Mouse (Mus musculus): ENCODE results near the gene Fars2. TPM values are rescaled to one million over a fixed set of nuclear protein-coding genes. Genes with fewer than 3 reads are reported as not detected.

Fars2 gene
- total and polyA plus RNA-seq, 3 experiments = 32.0 to 57.6 (median 54.6) TPM

- H3K4me1 ChIP-seq (ENCODE audit: insufficient read depth, low read depth, low read length) = peaks cover 16% of the 10 kb centered on the region
- no peak for TF ChIP-seq CTCF (IDR thresholded peaks at IDR 0.05; ENCODE audit: low read depth, low read length)
- TF ChIP-seq GATA1 (IDR thresholded peaks at IDR 0.05; ENCODE audit: borderline replicate concordance, low read length) = no peak
- no peak for TF ChIP-seq TAL1 (conservative IDR thresholded peaks at IDR 0.05; ENCODE audit: low read depth, low read length)
- no peak for TF ChIP-seq GATA2 (IDR thresholded peaks at IDR 0.05; ENCODE audit: borderline replicate concordance, low read depth, low read length)
- TF ChIP-seq POLR2AphosphoS5 (IDR thresholded peaks at IDR 0.05; ENCODE audit: insufficient replicate concordance, low read depth, low read length) = no peak
- H3K4me3 ChIP-seq (ENCODE audit: low read depth, low read length) = no peak overlapping the region
- no peak for ATAC-seq (ENCODE audit: extremely low read depth, insufficient number of reproducible peaks, low FRiP score, poor library complexity, severe bottlenecking)
- DNase-seq (ENCODE audit: low spot score) = no peak
- peaks cover 31% of the 10 kb centered on the region for H3K36me3 ChIP-seq (replicated peaks)
- no peaks in the 10 kb centered on the region for H3K9me3 ChIP-seq (replicated peaks)
- no peaks in the 10 kb centered on the region for H3K27me3 ChIP-seq (ENCODE audit: insufficient read depth, low read length)
These were observed 22.5 kb downstream of the Fars2 start for GRCm38 (mm10) chr13:36139703-36140102.

- Histone ChIP-seq H3K4me1 (ENCODE audit: insufficient read depth, low read depth, low read length) (peaks cover 17% of the 10 kb centered on the region), H3K27me3 (ENCODE audit: insufficient read depth, low read length) (no peaks in the 10 kb centered on the region), H3K4me3 (ENCODE audit: low read depth, low read length) (no peak overlapping the region), H3K9me3 (replicated peaks) (no peaks in the 10 kb centered on the region), H3K36me3 (replicated peaks) (peaks cover 29% of the 10 kb centered on the region)
- TF ChIP-seq CTCF (IDR thresholded peaks at IDR 0.05; ENCODE audit: low read depth, low read length) (no peak), TAL1 (conservative IDR thresholded peaks at IDR 0.05; ENCODE audit: low read depth, low read length) (no peak), GATA2 (IDR thresholded peaks at IDR 0.05; ENCODE audit: borderline replicate concordance, low read depth, low read length) (no peak), GATA1 (IDR thresholded peaks at IDR 0.05; ENCODE audit: borderline replicate concordance, low read length) (no peak), POLR2AphosphoS5 (IDR thresholded peaks at IDR 0.05; ENCODE audit: insufficient replicate concordance, low read depth, low read length) (no peak)
- ATAC-seq (ENCODE audit: extremely low read depth, insufficient number of reproducible peaks, low FRiP score, poor library complexity, severe bottlenecking) (no peak), DNase-seq (ENCODE audit: low spot score) (no peak)
These were observed 23.2 kb downstream of the Fars2 start for GRCm38 (mm10) chr13:36140247-36141016.

- Histone ChIP-seq H3K4me3 (ENCODE audit: low read depth, low read length) (no peak overlapping the region), H3K36me3 (replicated peaks) (peaks cover 22% of the 10 kb centered on the region), H3K4me1 (ENCODE audit: insufficient read depth, low read depth, low read length) (peaks cover 5% of the 10 kb centered on the region; the same call in 1 of the 2 replicates), H3K27me3 (ENCODE audit: insufficient read depth, low read length) (no peaks in the 10 kb centered on the region), H3K9me3 (replicated peaks) (no peaks in the 10 kb centered on the region)
- no peak for DNase-seq (ENCODE audit: low spot score)
- TF ChIP-seq CTCF (IDR thresholded peaks at IDR 0.05; ENCODE audit: low read depth, low read length) = no peak
- TF ChIP-seq POLR2AphosphoS5 (IDR thresholded peaks at IDR 0.05; ENCODE audit: insufficient replicate concordance, low read depth, low read length) = no peak
- no peak for TF ChIP-seq GATA1 (IDR thresholded peaks at IDR 0.05; ENCODE audit: borderline replicate concordance, low read length)
- TF ChIP-seq GATA2 (IDR thresholded peaks at IDR 0.05; ENCODE audit: borderline replicate concordance, low read depth, low read length) = no peak
- no peak for TF ChIP-seq TAL1 (conservative IDR thresholded peaks at IDR 0.05; ENCODE audit: low read depth, low read length)
- no peak for ATAC-seq (ENCODE audit: extremely low read depth, insufficient number of reproducible peaks, low FRiP score, poor library complexity, severe bottlenecking)
These were observed 28.4 kb downstream of the Fars2 start for GRCm38 (mm10) chr13:36145601-36146000.

GRCm38 (mm10) chr13:36149175-36149939 is 32.1 kb downstream of the Fars2 start:
- peaks cover 5% of the 10 kb centered on the region; the same call in 1 of the 2 replicates for H3K4me1 ChIP-seq (ENCODE audit: insufficient read depth, low read depth, low read length)
- no peak for DNase-seq (ENCODE audit: low spot score)
- no peaks in the 10 kb centered on the region for H3K9me3 ChIP-seq (replicated peaks)
- no peak for ATAC-seq (ENCODE audit: extremely low read depth, insufficient number of reproducible peaks, low FRiP score, poor library complexity, severe bottlenecking)
- TF ChIP-seq CTCF (IDR thresholded peaks at IDR 0.05; ENCODE audit: low read depth, low read length) = no peak
- TF ChIP-seq GATA2 (IDR thresholded peaks at IDR 0.05; ENCODE audit: borderline replicate concordance, low read depth, low read length) = no peak
- no peak for TF ChIP-seq GATA1 (IDR thresholded peaks at IDR 0.05; ENCODE audit: borderline replicate concordance, low read length)
- no peak for TF ChIP-seq POLR2AphosphoS5 (IDR thresholded peaks at IDR 0.05; ENCODE audit: insufficient replicate concordance, low read depth, low read length)
- no peak for TF ChIP-seq TAL1 (conservative IDR thresholded peaks at IDR 0.05; ENCODE audit: low read depth, low read length)
- H3K36me3 ChIP-seq (replicated peaks) = peaks cover 31% of the 10 kb centered on the region
- no peak overlapping the region for H3K4me3 ChIP-seq (ENCODE audit: low read depth, low read length)
- no peaks in the 10 kb centered on the region for H3K27me3 ChIP-seq (ENCODE audit: insufficient read depth, low read length)

GRCm38 (mm10) chr13:36150272-36150671 is 33.1 kb downstream of the Fars2 start:
- H3K4me1 ChIP-seq (ENCODE audit: insufficient read depth, low read depth, low read length) = peaks cover 3% of the 10 kb centered on the region; the same call in 1 of the 2 replicates
- no peaks in the 10 kb centered on the region for H3K9me3 ChIP-seq (replicated peaks)
- no peak for TF ChIP-seq POLR2AphosphoS5 (IDR thresholded peaks at IDR 0.05; ENCODE audit: insufficient replicate concordance, low read depth, low read length)
- no peak for TF ChIP-seq GATA1 (IDR thresholded peaks at IDR 0.05; ENCODE audit: borderline replicate concordance, low read length)
- TF ChIP-seq CTCF (IDR thresholded peaks at IDR 0.05; ENCODE audit: low read depth, low read length) = no peak
- H3K27me3 ChIP-seq (ENCODE audit: insufficient read depth, low read length) = no peaks in the 10 kb centered on the region
- no peak for ATAC-seq (ENCODE audit: extremely low read depth, insufficient number of reproducible peaks, low FRiP score, poor library complexity, severe bottlenecking)
- peaks cover 38% of the 10 kb centered on the region for H3K36me3 ChIP-seq (replicated peaks)
- no peak for DNase-seq (ENCODE audit: low spot score)
- H3K4me3 ChIP-seq (ENCODE audit: low read depth, low read length) = no peak overlapping the region
